Mouse (Mus musculus) spleen, adult 12 weeks (tissue): ENCODE data around the gene Tmem230.
"Not testable (repeated sequence)": the region's sequence is repeated elsewhere in the genome, so short reads cannot be mapped to it uniquely, and the experiment has no call there.

Experiments
- DNase-seq: peaks from one replicate; pipeline ENCODE4 v3.0.0; 2022; ENCODE audit warnings: low spot score

The Tmem230 gene

DNA sequence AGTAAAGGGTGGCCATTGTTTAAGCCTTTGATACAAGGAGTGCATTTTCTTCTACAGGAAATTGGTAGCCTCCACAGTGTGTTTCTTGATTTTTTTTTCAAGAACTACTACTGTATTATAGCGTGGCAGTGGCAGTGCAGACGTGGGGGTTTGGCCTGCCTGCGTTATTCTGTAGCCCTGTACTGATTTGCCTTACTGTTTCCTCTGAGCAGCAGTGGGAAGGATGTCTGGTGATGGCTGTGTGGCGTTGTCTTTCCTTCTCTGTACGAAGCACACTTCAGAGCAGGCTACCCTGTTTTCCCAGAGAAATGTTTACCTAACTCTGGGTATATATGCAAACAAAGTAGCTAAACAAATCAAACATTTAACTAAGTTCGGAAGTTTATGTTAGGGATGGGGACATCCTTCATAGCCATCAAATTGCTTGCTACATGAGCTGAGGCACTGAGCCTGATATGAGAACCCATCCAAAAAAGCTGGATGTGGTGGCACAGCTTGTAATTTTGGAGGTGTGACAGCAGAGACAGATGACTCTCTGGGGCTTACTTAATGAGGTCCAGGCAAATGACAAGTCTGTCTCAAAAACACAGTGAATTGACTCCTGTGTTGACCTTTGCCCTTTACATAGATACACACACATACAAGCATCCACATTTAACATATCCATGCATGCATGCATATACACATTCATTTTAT, 25.2 kb upstream of the Tmem230 start:
- no peak for DNase-seq

DNA sequence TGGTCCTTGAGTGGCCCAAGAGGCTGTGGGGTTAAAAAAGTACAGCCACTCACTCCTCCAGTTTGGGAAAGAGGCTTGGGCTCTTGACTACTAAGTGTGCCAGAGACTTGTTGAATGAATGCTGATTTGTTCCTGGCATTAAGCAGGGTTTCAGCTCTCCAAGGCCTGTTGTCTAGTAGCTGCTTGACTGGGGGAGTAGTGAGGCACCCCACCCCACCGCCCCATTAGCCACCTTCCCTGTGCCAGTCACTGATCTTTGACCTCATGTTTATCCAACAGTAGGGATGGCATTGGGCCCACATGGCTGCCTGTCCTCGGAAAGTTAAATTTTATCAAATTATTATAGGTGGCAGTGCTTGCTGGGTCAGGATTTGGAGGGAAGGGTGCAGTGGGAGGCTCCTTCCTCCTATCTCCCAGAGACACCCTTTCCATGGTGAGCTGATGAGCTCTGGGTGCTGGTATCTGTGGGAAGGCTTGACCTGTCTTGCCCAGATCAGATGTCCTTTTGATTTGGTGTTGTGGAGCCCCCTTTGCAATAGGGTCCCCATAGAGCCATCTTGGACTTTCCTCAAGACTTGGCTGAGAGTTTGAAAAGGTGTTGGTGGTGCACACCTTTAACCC, 22.8 kb upstream of the Tmem230 start:
- no peak for DNase-seq

DNA sequence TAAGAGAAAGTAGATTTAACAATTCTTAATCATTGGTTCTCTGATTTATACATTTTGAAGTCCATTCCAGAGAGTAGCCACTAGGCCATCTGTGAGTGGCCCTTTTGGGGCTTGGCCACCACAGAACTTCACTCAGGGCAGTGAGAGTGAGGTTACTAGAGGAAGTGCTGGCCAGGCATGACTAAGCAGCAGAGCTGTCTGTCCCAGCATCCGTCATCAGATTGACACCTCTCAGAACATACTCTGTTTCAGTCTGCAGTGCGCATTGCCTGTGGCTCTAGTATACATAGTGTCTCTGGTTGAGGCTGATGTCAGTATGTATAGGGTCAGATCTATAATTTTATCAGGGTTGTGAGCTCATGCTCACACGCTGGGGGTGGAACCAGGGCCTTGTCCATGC, 21.6 kb upstream of the Tmem230 start:
- DNase-seq: no peak

DNA sequence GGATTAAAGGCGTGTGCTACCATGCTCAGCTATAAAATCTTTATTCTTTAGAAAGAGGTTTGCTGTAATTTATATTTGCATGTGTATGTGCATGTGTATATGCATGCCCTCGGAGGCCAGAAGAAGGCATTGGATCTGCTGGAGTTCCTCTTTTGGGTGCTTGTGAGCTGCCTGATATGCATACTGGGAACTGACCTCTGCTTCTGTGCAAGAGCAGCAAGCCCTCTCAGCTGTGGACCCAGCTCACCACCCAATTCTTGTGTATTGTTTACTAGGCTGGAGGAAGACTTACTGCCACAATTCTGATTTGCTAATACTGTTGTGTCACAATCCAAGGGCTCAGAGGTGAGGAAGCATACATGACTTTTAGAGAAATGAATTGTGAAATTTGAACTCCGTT, 18.5 kb upstream of the Tmem230 start:
- DNase-seq: no peak

DNA sequence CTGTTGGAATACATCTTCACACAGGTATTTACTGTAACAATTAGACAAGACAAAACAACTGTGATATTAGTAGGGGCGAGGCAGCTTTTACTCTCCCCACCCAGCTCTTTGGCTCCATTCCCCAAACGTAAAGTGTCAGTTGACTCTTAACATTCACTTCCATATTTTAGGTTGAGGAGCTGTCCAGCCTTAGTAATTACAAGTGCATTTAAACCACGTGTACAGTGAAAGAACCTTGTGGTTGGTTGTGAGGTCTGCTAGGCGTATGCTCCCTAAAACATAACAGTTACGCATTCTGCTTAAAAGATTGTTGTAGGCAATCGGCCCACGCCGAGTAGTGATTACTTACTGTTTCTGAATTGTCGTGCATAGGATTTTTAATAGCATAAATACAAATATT, 17.6 kb upstream of the Tmem230 start:
- no peak for DNase-seq

DNA sequence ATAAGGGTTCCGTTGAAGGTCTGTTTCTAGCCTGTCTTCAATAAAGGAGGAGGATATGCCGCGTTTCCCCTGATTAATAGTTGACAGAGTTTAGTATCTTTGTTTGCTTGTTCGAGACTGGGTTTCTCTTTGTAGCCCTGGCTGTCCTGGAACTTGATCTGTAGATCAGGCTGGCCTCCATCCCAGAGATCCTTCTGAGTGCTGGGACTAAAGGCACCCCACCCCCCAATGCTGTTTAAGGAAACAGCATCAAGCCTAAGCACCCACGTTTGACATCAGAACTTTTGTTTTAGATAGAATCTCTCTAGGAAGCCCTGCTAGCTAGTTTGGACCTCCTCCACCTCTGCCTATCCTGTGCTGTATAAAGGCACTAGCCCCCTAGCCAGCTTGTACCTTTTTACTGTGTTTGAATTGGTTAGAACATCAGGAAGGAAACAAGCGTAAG, 16.7 kb upstream of the Tmem230 start:
- no peak for DNase-seq

DNA sequence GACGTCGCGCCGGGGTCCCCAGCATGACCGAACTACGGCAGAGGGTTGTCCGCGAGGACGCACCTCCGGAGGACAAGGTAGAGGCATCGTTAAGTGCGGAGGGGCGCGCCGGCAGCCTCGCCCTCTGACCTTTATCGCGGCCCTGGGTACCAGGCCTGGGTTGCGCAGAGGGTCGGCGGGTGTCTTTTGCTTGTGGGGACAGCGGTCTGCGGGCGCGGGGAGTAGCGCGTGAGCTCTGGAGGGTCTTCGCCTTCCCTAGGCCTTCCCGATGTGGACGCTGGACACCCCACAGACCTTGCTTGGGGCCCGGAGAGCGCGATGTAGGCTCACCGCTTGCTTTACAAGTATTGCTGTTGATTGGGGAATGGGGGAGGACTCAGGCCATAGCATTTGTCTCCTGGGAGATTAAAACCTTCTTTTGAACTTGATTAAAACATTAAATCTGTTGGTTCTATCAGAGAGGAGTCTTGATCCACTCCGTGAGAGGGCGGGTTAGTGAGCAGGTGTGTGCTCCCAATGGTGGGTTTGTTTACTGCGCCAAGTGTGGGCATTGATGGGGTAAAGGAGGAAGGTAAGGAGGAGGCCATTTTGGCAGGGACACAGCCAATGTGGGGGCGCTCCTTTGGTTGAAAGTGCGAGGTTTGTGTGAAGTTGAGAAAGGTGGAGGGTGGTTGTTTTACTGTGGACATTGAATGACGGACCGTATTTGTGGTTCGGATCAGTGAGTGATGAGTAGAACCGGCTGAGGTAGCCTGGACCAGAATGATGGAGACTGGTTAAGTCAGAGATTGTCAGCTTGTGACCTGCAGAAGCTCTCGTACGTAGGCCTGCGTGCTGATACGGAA, 16.0 kb upstream of the Tmem230 start:
- peak; percentile 34 for DNase-seq

DNA sequence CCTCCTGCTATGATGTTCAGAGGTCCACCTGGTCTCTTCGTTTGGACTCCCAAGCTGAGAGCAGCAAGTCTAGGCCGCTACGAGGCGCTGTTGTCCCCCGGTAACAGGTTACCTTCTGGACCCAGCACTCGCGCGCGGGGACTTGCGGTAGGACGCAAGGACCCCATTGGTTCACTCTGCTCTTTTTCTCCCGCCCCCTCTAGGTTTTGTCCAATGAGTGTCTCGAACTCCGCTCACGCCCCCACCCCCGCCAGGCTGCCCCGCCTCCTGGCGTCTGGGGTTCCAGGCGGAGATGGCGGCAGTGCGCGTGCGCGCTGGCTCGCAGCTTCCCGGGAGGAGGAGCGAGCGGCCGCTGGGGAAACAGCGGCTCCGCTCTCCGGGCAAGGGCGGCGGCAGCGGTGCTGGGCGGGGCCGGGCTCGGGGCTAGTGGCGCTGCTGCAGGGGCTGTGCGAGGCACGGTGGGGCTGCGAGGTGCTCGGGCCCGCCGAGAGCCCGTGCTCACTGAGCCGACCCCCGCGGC, 15.3 kb upstream of the Tmem230 start, which contains the start of gene Cds2:
Gene Cds2, plus strand, starts transcription at position 270 of the 520 bp plus-strand sequence.
- DNase-seq: peak; percentile 91

DNA sequence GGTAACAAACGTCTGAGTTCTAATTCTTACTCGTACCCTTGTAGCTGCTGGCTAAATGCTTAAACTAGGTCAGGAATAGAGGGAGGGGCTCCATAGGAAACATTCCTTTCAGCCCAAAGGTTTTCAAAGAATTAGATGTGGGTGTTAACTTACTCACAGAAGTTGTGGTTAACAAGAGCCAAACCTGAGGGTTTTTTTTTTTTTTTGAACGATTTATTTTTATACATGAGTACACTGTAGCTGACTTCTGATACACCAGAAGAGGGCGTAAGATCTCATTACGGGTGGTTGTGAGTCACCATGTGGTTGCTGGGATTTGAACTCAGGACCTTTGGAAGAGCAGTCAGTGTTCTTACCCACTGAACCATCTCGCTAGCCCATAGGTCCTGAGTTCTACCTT, 14.6 kb upstream of the Tmem230 start:
- no peak for DNase-seq

DNA sequence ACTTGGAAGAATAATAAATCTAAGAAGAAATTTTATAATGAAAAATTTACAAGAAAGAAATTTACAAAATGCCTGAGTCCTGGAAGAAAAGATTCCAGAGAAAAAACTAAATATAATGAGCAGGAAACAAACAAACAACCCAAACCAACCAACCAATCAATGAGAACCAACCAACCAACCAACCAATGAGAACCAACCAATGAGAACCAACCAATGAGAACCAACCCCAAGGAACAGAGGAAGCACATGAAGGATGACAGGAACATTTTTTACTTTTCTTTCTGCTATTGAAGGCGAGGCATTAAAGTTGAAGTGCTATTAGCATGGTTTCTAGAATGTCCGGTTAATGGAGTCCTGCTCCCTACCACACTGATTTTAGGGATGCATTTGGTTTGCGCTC, 13.0 kb upstream of the Tmem230 start:
- no peak for DNase-seq

DNA sequence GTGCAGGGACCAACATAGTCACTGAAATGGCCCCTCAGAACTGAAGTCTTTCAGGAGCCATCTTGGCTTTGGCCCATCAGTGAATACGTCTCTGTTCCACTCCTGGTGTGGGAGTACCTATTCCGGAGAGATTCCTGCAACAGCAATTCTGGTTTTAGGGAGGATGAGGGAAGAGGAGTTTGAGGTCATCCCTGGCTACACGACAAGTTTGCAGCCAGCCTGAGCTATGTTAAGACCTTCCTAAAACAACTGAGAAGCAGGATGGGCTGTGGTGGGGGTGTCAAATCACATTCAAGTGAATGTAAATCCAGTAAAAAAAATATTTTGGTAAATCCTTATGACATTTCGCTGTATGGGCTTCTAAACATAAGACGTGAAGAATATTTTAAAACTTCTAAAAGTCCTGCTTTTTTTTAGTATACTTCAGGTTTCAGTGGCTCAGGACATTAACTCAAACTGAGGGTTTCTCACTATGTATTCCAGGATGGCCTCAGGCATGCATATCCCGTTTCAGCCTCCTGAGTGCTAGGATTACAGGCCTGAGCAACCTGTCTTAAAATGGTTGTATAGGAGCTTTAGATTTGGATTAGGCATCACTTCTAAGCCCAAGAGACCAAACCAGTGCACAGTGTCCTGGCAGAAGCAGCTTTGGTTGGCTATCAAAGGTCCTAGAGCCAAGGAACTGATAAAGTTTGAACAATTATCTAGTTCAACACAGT, 9.9 kb upstream of the Tmem230 start:
- DNase-seq: no peak

DNA sequence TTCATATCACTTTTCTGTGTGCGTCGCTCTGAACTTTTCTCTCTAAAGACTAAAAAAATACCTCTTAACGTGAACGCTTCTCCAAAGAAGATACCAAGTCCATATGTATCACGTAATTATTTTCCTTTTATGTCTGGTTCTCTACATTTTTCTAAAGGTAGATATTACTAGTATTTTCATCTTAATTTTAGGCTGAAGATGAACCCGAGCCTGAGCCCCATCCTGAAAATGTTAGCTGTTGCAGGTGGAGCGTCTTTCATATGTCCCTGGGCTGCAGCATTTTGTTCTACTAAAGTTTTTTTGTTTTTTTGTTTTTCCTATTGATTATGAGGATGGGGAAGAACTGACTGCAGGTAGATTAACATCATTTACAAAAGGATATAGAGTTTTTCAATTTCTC, 6.0 kb upstream of the Tmem230 start:
- DNase-seq: no peak

DNA sequence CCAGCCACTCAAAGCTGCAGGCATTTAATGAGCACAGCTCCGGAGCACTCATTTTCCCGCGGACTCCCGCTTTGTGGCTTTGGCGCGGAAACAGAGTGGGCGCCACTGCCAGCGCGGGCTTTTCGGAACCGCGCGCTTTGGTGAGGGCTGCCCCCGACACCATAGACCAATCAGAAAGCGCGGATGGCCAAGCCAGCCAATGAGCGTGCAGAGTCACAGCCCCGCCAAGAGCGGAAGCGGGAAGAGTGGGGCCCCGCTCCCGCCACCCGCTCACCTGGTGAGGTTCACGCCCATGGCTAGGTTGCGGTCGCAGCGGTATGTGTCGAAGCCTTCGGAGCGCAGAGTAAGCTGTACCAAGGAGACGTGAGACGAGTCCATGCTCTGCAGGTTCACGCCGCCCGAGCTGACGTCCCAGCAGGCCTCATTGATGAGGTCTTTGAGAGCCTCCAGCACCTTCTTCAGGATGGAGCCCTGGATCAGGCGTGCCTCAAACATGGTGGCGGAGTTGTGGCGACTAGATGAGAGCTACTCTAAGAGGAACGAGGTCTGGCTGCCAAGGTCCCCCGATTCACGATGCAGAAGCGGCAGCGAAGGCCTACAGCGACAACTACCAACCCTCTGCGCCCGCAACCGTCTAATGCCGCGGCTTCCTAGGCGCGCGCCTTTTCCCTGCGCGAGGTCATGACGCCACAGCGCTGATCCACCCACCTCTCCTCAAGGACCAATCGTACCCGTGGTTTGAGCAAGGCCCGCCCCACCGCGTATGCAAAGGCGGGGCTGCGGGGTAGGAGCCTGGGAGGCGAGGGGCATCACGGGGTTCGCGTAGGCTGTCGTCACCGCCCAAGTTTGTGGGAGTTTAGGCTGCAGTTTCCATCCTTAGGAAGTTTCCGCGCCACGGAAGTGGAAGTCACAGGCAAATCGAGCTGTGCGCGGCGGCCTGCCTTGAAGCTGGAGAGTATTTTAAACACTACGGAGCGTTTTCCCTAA, 5.2 kb upstream of the Tmem230 start, which contains the start of gene Pcna:
Gene Pcna, minus strand, starts transcription at position 773 of the 987 bp plus-strand sequence.
- DNase-seq: peak; percentile 96

DNA sequence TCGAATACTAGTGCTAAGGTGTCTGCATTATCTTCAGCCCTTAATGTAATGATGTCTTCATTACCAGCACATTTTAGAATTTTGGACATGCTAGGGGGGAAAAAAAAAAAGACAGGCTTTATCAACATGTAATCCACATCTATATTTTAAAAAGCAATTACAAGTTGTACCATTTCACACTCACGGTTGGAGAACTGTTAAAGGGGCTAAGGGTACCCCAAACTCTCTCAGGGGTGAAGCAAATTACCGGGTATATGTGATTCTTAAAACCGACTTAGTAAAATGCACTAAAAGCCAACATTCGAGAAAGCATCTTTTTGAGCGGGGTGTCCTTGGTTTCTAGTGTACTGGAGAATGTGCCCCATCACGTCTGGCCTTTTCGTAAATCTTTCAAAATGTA, 4.3 kb upstream of the Tmem230 start:
- no peak for DNase-seq

DNA sequence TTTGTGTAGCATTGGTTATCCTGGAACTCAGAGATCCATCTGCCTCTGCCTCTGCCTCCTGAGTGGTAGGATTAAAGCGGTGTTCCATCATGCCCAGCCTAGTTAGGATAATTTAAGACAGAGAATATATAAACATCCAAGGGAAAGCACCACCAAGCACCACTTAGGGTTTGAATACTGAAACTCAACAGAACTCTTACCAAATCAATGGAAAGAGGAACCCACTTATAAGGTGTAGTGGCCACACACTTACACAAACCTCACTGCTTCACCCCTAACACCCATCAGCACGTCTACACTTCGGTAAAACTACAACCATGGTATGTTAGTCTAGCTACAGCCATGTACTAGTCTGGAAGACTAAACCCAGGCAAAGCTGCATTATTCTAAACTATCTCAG, 4.2 kb downstream of the Tmem230 start:
- no peak for DNase-seq

DNA sequence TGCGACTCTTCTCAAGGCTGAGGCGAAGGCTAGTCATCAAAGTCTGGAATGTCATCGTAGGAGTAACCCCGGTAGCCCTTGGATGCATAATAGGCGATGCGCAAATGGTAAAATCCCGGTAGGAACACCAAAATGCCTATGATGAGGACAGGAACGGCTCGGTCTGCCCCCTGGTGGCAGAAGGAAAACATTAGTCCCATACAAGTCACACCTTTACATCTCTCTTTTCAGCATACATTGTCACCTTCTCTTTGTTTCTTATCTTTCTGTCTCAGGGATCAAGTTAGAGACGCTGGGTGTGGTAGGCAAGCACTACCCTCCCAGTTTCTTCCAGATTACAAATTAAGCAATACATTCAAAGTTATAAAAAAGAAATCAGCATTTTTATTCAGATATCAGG, 7.2 kb downstream of the Tmem230 start:
- DNase-seq: not testable (repeated sequence)

DNA sequence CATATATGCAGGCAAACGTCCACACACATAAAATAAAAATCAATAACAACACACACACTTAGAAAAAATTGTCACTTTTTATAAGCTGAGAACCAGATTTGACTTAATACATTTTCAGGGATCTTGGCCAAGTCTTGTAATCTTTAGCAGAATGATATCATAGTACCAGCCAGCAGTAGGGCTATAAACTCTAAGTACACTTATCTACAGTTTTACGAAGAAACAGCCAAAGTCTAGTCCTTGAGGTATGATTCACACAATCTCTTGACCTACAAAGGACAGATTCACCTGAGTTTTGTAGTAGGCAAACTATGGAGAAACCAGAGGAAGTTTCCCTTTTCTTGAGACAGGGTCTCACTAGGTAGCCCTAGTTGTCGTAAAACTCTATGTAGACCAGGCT, 8.2 kb downstream of the Tmem230 start:
- not testable (repeated sequence) for DNase-seq

DNA sequence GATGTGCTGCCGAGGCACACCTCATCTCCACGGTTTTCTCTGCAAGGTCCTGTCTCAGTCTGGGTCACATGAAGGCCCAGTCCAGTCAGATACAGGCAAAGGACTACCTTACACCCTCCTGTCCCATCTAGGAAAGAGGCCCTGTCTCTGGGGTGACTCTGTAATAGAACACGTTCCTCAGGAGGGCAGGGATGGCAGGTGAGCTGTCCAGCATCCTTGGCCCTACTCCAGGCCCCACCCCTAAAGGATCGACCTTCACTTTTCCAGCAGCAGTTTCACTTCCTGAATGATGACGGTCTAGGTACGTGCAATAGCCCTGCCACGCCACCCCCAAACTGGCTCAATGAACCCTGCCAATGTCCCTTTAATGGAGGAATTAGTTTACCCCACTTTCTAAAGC, 11.6 kb downstream of the Tmem230 start:
- DNase-seq: no peak

DNA sequence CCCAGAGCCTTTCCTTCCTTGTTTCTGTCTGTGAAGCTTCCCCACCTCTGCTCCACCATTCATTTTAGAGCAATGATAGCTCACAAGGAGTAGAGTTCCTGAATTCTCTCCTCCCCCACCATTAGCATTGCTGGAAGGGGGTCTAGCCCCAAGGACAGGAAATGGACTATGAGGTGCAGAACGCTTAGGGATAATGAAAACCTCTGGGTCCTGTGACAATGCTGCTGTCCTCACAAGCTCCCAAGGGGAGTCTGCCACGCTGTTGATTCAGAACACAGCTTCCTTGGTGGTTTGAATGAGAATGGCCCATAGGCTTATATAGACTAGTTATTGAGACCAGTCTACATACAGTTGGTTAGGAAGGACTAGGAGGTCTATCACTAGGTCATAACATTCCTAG, 12.3 kb downstream of the Tmem230 start:
- DNase-seq: no peak

DNA sequence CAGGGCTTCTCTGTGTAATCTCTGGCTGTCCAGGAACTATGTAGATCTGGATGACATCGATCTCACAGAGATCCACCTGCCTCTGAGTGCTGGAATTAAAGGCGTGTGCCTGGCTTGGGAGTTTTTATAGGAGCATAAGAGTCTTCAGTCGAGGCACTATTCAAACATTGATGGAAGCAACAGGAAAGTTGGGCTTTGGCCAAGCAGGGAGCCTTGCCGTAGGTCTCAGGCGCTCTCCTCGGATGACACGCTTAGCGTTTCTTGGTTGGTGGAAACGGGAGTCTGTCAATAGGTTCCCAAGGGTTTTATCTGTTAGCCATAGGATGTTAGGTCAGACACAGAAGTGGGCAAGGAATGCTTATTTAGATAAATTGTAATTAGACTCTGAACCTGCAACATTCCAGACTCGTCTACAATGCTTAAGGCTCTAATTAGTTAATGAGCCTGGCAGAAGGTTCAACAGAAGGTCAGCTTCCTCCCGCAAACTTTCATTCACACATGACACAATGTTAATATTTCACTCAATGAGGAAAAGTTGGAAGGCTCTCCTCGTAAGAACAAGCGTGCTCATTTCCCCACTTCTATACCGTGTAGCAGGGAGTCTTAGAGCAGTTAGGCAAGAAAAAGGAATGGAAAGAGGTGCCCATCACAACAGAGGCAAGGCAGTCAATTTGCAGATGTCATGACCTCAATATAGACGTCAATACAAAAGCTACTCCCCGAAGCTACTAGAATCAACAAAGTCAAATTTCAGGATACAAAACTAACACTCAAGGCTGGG, 13.4 kb downstream of the Tmem230 start:
- DNase-seq: no peak
